Mouse (Mus musculus) liver, embryonic 14.5 days (tissue): ENCODE data around the gene Fxyd6. TPM values are rescaled to one million over a fixed set of nuclear protein-coding genes. Genes with fewer than 3 reads are reported as not detected.

Experiments
- ATAC-seq: fragments of 200-750 bp; cut with Nextera tagmentation; 2 replicates; pipeline ENCODE4 v1.8.0; 2017; ENCODE audit warnings: moderate number of reproducible peaks, mild to moderate bottlenecking, moderate library complexity; ENCODE audit not compliant: insufficient read depth
- DNase-seq, 3 experiments: peaks; one replicate each; pipeline ENCODE4 v3.0.0-alpha.2; 2012 to 2013; ENCODE audit warnings: low read depth in 3 of 3, low spot score in 3 of 3
- H3K27ac ChIP-seq: fragments of 300-500 bp; sonication (generic); 2 replicates; pipeline ENCODE4 v1.5.1; 2014; ENCODE audit warnings: moderate library complexity, mild to moderate bottlenecking, control low read depth, inconsistent platforms
- H3K27me3 ChIP-seq: fragments of 300-500 bp; sonication (generic); 2 replicates; pipeline ENCODE4 v1.6.1; 2014; ENCODE audit warnings: mild to moderate bottlenecking, low read length, moderate library complexity; ENCODE audit not compliant: control insufficient read depth, insufficient read depth
- H3K36me3 ChIP-seq: fragments of 300-500 bp; sonication (generic); replicated peaks from 2 replicates; pipeline ENCODE4 v1.6.1; 2014; ENCODE audit warnings: low read depth; ENCODE audit not compliant: control insufficient read depth, insufficient read depth
- H3K4me1 ChIP-seq, 2 experiments: fragments of 200-500 bp in 1 of 2; fragments of 300-500 bp in 1 of 2; sonication (generic) in 1 of 2; replicated peaks; 2 replicates each; pipeline ENCODE4 v1.6.1; 2012 to 2014; ENCODE audit warnings: antibody characterized with exemption in 1 of 2, inconsistent platforms in 1 of 2, low read length in 1 of 2; ENCODE audit not compliant: control insufficient read depth in 2 of 2, insufficient read depth in 2 of 2
- H3K4me2 ChIP-seq: fragments of 300-500 bp; sonication (generic); 2 replicates; pipeline ENCODE4 v1.6.1; 2014; ENCODE audit warnings: low read depth, mild to moderate bottlenecking, control low read depth, moderate library complexity
- H3K4me3 ChIP-seq, 2 experiments: fragments of 200-500 bp in 1 of 2; fragments of 300-500 bp in 1 of 2; sonication (generic) in 1 of 2; 2 replicates each; pipeline ENCODE4 v1.5.1; 2012 to 2014; ENCODE audit warnings: low read depth in 2 of 2, low read length in 2 of 2, mild to moderate bottlenecking in 2 of 2, control low read depth in 1 of 2, inconsistent platforms in 1 of 2, moderate library complexity in 1 of 2; ENCODE audit not compliant: insufficient read depth in 1 of 2
- H3K9ac ChIP-seq: fragments of 300-500 bp; sonication (generic); replicated peaks from 2 replicates; pipeline ENCODE4 v1.6.1; 2014; ENCODE audit warnings: mild to moderate bottlenecking, control low read depth, moderate library complexity
- H3K9me3 ChIP-seq: fragments of 300-500 bp; sonication (generic); 2 replicates; pipeline ENCODE4 v1.6.1; 2016; ENCODE audit warnings: low read length, mixed read lengths; ENCODE audit not compliant: control insufficient read depth
- CTCF ChIP-seq: IDR thresholded peaks from 2 replicates; pipeline ENCODE4 v1.5.1; 2016; ENCODE audit warnings: antibody characterized with exemption, low read depth, control low read depth
- EP300 ChIP-seq: IDR thresholded peaks from 2 replicates; pipeline ENCODE4 v1.6.1; 2016; ENCODE audit warnings: antibody characterized with exemption, low read depth
- WGBS: fragments of 180-500 bp; shearing (Covaris S2); extraction: QIAGEN DNeasy Blood & Tissue Kit; methylation state at CpG from one replicate; pipeline ENCODE4 v1.1.7; 2014; ENCODE audit not compliant: insufficient replicate concordance; 5-methylcytosine and 5-hydroxymethylcytosine counted together
- polyA plus RNA-seq, 2 experiments: library from polyadenylated mRNA; depleted of rRNA in 1 of 2; stranded (reverse) in 1 of 2; unstranded in 1 of 2; fragments of >200 nt; fragmentation: Nextera tagmentation in 1 of 2; extraction: Ambion mirVana in 1 of 2; gene quantifications; 2 replicates each; pipeline versions ENCODE4 v1.2.1 to v1.2.3; 2012 to 2014

The Fxyd6 gene
- polyA plus RNA-seq, 2 experiments: 0.42 to 0.89 TPM

DNA sequence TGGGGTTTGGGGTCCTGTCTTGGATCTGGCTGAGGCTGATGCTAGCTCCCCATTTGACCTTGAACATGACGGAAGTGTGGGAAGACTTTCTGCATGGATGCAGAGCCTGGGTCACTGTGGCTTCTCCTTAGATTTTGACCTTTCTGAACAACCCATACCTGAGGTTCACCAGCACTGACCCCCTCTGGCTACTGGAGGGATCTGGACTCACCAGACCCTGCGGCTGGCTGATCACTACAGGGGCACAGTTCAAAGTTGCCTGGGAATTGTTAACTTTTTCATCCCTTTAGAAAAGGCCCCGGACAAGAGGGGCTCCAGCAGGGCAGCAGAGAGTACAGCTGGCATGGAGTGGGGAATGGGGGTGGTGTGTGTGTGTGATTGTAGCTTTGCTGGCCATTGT lies 36.8 kb downstream of the Fxyd6 start:
- no peak overlapping the region for H3K9ac ChIP-seq
- no peak for DNase-seq
- 55% methylated on average over 3 of the region's 3 CpGs for whole genome bisulfite sequencing
- H3K36me3 ChIP-seq: no peaks in the 10 kb centered on the region
- no peak overlapping the region for H3K27ac ChIP-seq
- TF ChIP-seq EP300 (no peak), CTCF (no peak)
- H3K4me1 ChIP-seq: no peaks in the 10 kb centered on the region
- H3K27me3 ChIP-seq: no peaks in the 10 kb centered on the region
- no peaks in the 10 kb centered on the region for H3K9me3 ChIP-seq
- H3K4me3 ChIP-seq: no peak overlapping the region
- H3K4me2 ChIP-seq: no peak overlapping the region
- no peak for ATAC-seq

DNA sequence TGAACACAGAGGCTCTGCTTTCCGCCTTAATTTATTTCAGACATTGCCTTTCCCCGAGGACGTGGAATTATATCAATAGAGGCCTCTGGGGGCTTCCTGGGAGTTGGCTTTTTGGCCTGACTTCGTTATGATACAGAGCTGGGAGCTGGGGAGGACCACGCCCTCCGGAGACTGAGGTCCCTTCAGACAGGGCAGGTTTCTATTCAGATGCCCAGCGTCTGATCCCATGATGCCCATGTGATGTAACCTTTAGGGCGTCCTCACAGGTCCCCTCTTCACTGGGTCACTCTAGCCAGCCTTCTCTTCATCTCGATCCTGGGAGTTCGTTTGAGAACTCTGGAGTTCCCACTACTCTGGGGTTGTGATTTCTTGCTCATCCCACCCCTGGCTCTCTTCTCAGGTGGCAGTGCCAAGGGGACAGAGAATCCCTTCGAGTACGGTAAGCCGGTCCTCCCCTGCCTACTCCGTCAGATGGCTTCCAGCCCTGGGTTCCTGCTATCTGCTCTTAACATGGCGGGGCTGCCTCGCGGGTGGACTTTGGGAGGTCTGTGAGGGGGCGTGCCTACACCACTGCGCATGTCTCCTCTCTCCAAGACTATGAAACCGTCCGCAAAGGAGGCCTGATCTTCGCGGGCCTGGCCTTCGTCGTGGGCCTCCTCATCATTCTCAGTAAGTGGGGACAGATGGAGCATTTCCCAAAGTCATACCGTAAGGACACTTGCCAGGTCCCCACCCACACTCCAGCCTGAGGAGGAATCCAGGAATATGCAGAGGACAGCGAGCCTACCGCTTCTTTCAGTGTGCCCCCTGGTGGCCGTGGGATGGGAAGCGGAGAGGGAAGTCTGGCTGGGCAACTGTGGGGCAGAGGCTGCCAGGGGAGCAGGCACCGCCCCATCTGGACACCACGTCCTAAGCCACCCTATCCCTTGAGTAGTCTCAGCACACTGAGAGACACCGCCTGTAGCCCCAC lies 38.0 kb downstream of the Fxyd6 start:
- Histone ChIP-seq H3K4me2 (0 out of 2 replicates have a peak overlapping the region, but pooled peaks have one; percentile 18), H3K9ac (no peak overlapping the region), H3K36me3 (no peaks in the 10 kb centered on the region), H3K27me3 (no peaks in the 10 kb centered on the region), H3K9me3 (no peaks in the 10 kb centered on the region), H3K4me3 (no peak overlapping the region), H3K4me1 (no peaks in the 10 kb centered on the region), H3K27ac (no peak overlapping the region)
- TF ChIP-seq EP300 (no peak), CTCF (peak; percentile 85)
- no peak for ATAC-seq
- DNase-seq: no peak
- WGBS: 31% methylated on average over 33 of the region's 33 CpGs

DNA sequence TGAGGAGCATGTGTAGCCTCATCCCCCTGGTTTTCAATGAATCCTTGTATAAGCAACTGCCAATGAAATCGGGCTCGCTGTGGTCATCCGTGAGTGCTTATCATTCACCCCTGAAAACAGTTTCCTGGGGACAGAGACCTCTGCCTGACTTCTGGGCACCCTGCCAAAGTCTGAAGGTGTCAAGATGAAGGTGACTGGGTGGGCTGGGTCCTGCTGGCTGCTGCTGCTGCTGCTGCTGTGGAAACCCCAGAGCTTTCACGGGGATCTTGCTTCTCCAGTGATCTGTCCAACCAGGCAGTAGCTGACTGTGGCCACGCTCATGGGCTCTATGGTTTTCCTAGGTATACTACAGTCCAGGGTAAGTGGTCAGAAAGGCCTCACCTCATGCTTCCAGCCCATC lies 40.2 kb downstream of the Fxyd6 start:
- Histone ChIP-seq H3K9me3 (no peaks in the 10 kb centered on the region), H3K36me3 (no peaks in the 10 kb centered on the region), H3K9ac (no peak overlapping the region), H3K4me1 (no peaks in the 10 kb centered on the region), H3K27me3 (no peaks in the 10 kb centered on the region), H3K4me3 (no peak overlapping the region), H3K27ac (no peak overlapping the region), H3K4me2 (no peak overlapping the region)
- TF ChIP-seq CTCF: no peak
- no peak for TF ChIP-seq EP300
- WGBS: 56% methylated on average over 5 of the region's 5 CpGs
- DNase-seq (no peak), ATAC-seq (no peak)

- Histone ChIP-seq H3K27ac (no peak overlapping the region), H3K4me2 (no peak overlapping the region), H3K36me3 (no peaks in the 10 kb centered on the region), H3K4me3 (no peak overlapping the region), H3K9ac (no peak overlapping the region), H3K4me1 (no peaks in the 10 kb centered on the region), H3K9me3 (no peaks in the 10 kb centered on the region), H3K27me3 (no peaks in the 10 kb centered on the region)
- TF ChIP-seq EP300 (no peak), CTCF (no peak)
- 67% methylated on average over 2 of the region's 2 CpGs for WGBS
- ATAC-seq (no peak), DNase-seq (no peak)
Observed at GRCm38 (mm10) chr9:45410614-45411013, 40.6 kb downstream of the Fxyd6 start.

DNA sequence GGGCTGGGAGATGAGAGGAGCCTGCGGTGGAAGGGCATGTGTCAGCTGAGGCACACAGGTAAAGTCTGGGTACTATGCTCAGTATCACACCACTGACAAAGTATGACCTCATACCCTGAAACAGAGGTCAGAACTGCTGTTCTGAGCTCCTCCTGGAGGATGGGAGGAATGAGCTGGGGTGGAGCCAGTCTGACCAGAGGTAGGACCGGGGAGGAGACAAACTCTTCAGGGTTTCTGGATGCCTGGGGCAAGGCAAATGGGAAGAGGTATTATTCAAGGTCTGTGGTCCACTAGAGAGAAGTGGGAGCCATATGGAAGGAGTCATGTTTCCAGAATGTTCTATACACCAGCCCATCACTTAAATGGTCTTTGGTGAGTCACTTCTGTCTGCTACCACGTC lies 41.1 kb downstream of the Fxyd6 start:
- H3K9me3 ChIP-seq: no peaks in the 10 kb centered on the region
- H3K27ac ChIP-seq: no peak overlapping the region
- no peak for TF ChIP-seq CTCF
- no peak overlapping the region for H3K4me2 ChIP-seq
- H3K4me1 ChIP-seq: no peaks in the 10 kb centered on the region
- no peaks in the 10 kb centered on the region for H3K36me3 ChIP-seq
- no peaks in the 10 kb centered on the region for H3K27me3 ChIP-seq
- no peak for ATAC-seq
- H3K9ac ChIP-seq: no peak overlapping the region
- DNase-seq: no peak
- 65% methylated on average over 3 of the region's 3 CpGs for WGBS
- no peak overlapping the region for H3K4me3 ChIP-seq
